Mouse (Mus musculus) stomach, embryonic 15.5 days (tissue): ENCODE measurements around the gene Spata31d1d. TPM values are rescaled to one million over a fixed set of nuclear protein-coding genes. Genes with fewer than 3 reads are reported as not detected.

Experiments used
- ATAC-seq: fragments of 200-750 bp; cut with Nextera tagmentation; 2 replicates; pipeline ENCODE4 v1.8.0; 2017; ENCODE audit warnings: low read depth, moderate number of reproducible peaks, moderate TSS enrichment; ENCODE audit not compliant: insufficient read depth, low FRiP score
- H3K27ac ChIP-seq: fragments of 300-500 bp; sonication (generic); 2 replicates; pipeline ENCODE4 v1.5.1; 2015; ENCODE audit warnings: mild to moderate bottlenecking, inconsistent platforms
- H3K27me3 ChIP-seq: fragments of 300-500 bp; sonication (generic); replicated peaks from 2 replicates; pipeline ENCODE4 v1.6.1; 2015; ENCODE audit warnings: inconsistent platforms
- H3K36me3 ChIP-seq: fragments of 300-500 bp; sonication (generic); 2 replicates; pipeline ENCODE4 v1.6.1; 2015; ENCODE audit warnings: inconsistent platforms
- H3K4me1 ChIP-seq: fragments of 300-500 bp; sonication (generic); 2 replicates; pipeline ENCODE4 v1.6.1; 2015; ENCODE audit warnings: inconsistent platforms
- H3K4me2 ChIP-seq: fragments of 300-500 bp; sonication (generic); 2 replicates; pipeline ENCODE4 v1.6.1; 2015; ENCODE audit warnings: mild to moderate bottlenecking, inconsistent platforms
- H3K4me3 ChIP-seq: fragments of 300-500 bp; sonication (generic); replicated peaks from 2 replicates; pipeline ENCODE4 v1.5.1; 2015; ENCODE audit warnings: inconsistent platforms
- H3K9ac ChIP-seq: fragments of 300-500 bp; sonication (generic); 2 replicates; pipeline ENCODE4 v1.6.1; 2015; ENCODE audit warnings: inconsistent platforms
- H3K9me3 ChIP-seq: fragments of 300-500 bp; sonication (generic); 2 replicates; pipeline ENCODE4 v1.6.1; 2016; ENCODE audit warnings: inconsistent platforms
- WGBS: fragments of 180-500 bp; shearing (Covaris S2); methylation state at CpG from one replicate; pipeline ENCODE4 v1.1.7; 2015; 5-methylcytosine and 5-hydroxymethylcytosine counted together
- polyA plus RNA-seq: library from polyadenylated mRNA; unstranded; fragments of >200 nt; fragmentation: Nextera tagmentation; extraction: Ambion mirVana; gene quantifications from 2 replicates; pipeline ENCODE4 v1.2.1, GENCODE M21; 2015

Gene Spata31d1d
- polyA plus RNA-seq, 1 experiment from 2014 or later: not detected

DNA sequence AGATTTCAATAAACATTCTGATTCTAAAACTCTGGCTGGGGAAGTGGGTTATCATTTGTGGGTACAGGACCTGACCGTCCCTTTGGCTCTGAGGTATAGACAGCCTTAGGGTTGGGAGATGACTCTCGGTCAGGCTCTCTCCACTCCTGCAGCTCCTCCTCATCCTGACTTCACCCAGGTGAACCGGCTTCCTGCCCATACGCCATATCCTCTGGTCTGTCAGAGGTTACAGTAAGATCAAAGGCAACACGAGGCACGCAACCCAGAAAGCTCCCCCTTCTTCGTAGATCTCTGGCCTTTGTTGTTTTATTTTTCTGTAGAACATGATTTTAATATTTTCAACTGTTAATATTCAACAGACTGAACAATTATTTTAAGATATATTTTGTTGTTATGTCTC lies 35.8 kb downstream of the Spata31d1d start:
- no peak overlapping the region for H3K4me2 ChIP-seq
- no peak overlapping the region for H3K27ac ChIP-seq
- H3K4me3 ChIP-seq: no peak overlapping the region
- H3K9ac ChIP-seq: no peak overlapping the region
- ATAC-seq: no peak
- 83% methylated on average over 7 of the region's 7 CpGs for WGBS
- no peaks in the 10 kb centered on the region for H3K36me3 ChIP-seq
- no peaks in the 10 kb centered on the region for H3K4me1 ChIP-seq
- no peaks in the 10 kb centered on the region for H3K9me3 ChIP-seq
- no peaks in the 10 kb centered on the region for H3K27me3 ChIP-seq

- no peak for ATAC-seq
- Histone ChIP-seq H3K36me3 (no peaks in the 10 kb centered on the region), H3K4me3 (no peak within 1 kb of the TSS), H3K9ac (no peak within 1 kb of the TSS), H3K27ac (no peak within 1 kb of the TSS), H3K9me3 (no peaks in the 10 kb centered on the region), H3K27me3 (no peaks in the 10 kb centered on the region), H3K4me1 (no peaks in the 10 kb centered on the region), H3K4me2 (no peak within 1 kb of the TSS)
- WGBS: 84% methylated on average over 3 of the region's 3 CpGs
These were observed 37.5 kb downstream of the Spata31d1d start, which contains the start of gene 4921517D22Rik for GRCm38 (mm10) chr13:59694008-59694407. TSS of gene 4921517D22Rik (minus strand) at chr13:59694108.

DNA sequence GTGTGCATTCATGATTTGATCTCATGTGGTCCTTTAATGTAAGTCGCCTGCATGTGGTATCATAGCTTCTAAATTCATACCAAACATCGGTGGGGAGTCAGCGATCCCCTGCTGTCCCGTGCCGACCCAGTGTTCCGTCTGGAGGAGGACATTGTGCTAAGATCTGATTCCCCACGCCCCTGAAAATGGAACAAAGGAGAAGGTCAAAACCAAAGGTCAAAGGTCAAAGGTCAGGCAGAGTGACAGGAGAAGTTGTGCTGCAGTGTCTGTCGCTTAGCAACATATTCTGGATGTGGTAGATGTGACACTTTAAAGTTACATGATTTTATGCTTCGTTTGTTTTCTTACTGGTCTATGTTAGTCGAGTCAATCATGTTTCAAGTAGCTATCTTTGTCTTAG lies 40.1 kb downstream of the Spata31d1d start:
- H3K27me3 ChIP-seq: no peaks in the 10 kb centered on the region
- H3K4me2 ChIP-seq: no peak overlapping the region
- H3K9me3 ChIP-seq: no peaks in the 10 kb centered on the region
- H3K4me3 ChIP-seq: no peak overlapping the region
- no peaks in the 10 kb centered on the region for H3K36me3 ChIP-seq
- no peaks in the 10 kb centered on the region for H3K4me1 ChIP-seq
- no peak for ATAC-seq
- no peak overlapping the region for H3K9ac ChIP-seq
- 69% methylated on average over 10 of the region's 10 CpGs for WGBS
- H3K27ac ChIP-seq: no peak overlapping the region

DNA sequence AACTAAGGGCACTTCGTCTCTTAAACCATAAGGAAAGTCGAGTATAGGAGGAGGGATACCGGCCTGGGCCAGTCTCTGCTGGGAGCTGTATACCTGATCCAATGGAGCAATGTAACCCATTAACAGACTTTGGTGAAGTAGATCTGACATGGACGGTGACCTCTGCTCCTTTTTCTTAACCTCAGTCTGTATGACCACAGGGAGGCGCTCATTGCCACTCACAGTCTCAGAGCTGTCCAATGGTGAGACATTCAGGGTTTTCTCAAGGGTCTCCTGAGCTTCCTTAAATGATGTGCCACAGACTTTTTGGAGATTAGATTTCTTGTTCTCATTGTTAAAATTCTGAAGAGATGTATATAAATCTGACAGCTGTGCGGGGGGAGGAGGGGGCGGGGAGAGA lies 41.0 kb downstream of the Spata31d1d start:
- H3K9ac ChIP-seq: no peak overlapping the region
- no peaks in the 10 kb centered on the region for H3K9me3 ChIP-seq
- no peak overlapping the region for H3K4me2 ChIP-seq
- no peaks in the 10 kb centered on the region for H3K36me3 ChIP-seq
- no peak overlapping the region for H3K4me3 ChIP-seq
- H3K27ac ChIP-seq: no peak overlapping the region
- H3K27me3 ChIP-seq: no peaks in the 10 kb centered on the region
- no peaks in the 10 kb centered on the region for H3K4me1 ChIP-seq
- 71% methylated on average over 7 of the region's 7 CpGs for WGBS
- no peak for ATAC-seq

GRCm38 (mm10) chr13:59689843-59690242 lies 41.7 kb downstream of the Spata31d1d start:
- no peaks in the 10 kb centered on the region for H3K36me3 ChIP-seq
- H3K27me3 ChIP-seq: no peaks in the 10 kb centered on the region
- no peak overlapping the region for H3K4me2 ChIP-seq
- H3K9ac ChIP-seq: no peak overlapping the region
- H3K4me1 ChIP-seq: no peaks in the 10 kb centered on the region
- WGBS: 85% methylated on average over 3 of the region's 3 CpGs
- H3K27ac ChIP-seq: no peak overlapping the region
- no peaks in the 10 kb centered on the region for H3K9me3 ChIP-seq
- no peak for ATAC-seq
- H3K4me3 ChIP-seq: no peak overlapping the region

DNA sequence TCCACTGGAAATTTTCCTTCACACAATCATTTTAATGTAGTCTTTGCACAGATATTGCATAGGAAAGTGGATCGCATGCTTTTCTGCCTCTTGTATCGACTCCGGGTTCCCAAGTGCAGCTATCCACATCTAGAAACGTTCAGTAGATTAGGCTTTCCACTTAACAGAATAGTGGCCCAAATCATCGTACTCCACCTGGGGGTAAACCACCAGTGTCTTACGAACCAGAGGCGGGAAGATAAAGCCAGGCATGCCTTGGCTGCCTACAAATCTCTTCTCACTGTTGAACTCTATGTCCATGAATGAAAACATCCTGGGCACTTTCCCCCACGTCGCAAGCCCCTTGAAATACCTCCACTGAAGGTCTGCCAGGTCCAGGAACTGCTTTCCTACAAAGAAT lies 42.2 kb downstream of the Spata31d1d start:
- Histone ChIP-seq H3K9me3 (no peaks in the 10 kb centered on the region), H3K9ac (no peak overlapping the region), H3K4me2 (no peak overlapping the region), H3K4me3 (no peak overlapping the region), H3K27ac (no peak overlapping the region), H3K27me3 (no peaks in the 10 kb centered on the region), H3K4me1 (no peaks in the 10 kb centered on the region), H3K36me3 (no peaks in the 10 kb centered on the region)
- no peak for ATAC-seq
- WGBS: 85% methylated on average over 9 of the region's 9 CpGs

DNA sequence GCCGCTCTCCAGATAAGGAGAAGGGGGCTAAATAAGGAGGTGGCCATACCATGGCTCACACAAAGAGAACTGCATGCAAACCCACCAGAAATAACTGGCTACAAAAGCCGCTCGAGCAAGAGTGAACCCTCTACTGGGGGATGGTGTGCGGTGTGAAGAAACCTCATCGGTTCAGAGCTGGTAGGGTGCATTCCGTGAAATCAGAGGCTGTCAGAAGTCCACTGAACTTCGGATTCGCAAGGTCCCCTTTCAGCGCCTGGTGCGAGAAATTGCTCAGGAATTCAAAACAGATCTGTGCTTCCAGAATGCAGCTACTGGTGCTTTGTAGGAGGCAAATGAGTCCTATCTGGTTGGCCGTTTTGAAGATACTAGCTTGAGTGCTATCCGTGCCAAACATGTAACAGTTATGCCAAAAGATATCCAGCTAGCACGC lies 43.2 kb downstream of the Spata31d1d start:
- H3K4me2 ChIP-seq: no peak overlapping the region
- H3K27me3 ChIP-seq: no peaks in the 10 kb centered on the region
- no peaks in the 10 kb centered on the region for H3K36me3 ChIP-seq
- no peak overlapping the region for H3K4me3 ChIP-seq
- no peak for ATAC-seq
- no peaks in the 10 kb centered on the region for H3K4me1 ChIP-seq
- 72% methylated on average over 13 of the region's 13 CpGs for WGBS
- no peak overlapping the region for H3K9ac ChIP-seq
- no peak overlapping the region for H3K27ac ChIP-seq
- H3K9me3 ChIP-seq: no peaks in the 10 kb centered on the region

DNA sequence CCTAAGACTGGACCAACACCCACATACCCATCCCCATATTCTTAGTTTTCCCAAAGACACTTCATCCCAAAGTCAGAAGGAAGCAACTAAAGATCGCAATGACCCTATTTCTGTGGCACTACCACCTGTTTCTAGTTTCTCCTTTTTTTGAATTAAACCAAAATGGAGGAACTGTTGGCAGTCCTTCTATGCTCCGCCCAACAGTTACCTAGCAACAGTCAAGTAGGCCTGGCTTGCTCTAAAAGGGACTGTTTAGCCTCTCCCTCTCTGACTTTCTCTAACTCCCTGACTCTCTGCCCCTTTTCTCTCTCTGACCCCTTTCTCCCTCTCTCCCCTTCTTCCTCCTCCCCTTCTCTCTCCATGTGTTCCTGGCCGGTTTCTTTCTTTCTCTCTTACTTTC lies 46.3 kb downstream of the Spata31d1d start:
- Histone ChIP-seq H3K4me2 (no peak overlapping the region), H3K9me3 (no peaks in the 10 kb centered on the region), H3K36me3 (no peaks in the 10 kb centered on the region), H3K4me3 (no peak overlapping the region), H3K27ac (no peak overlapping the region), H3K27me3 (0 out of 2 replicates have a peak, but pooled peaks cover 4% of the 10 kb centered on the region), H3K4me1 (no peaks in the 10 kb centered on the region), H3K9ac (no peak overlapping the region)
- WGBS: 76% methylated on average over 3 of the region's 3 CpGs
- ATAC-seq: no peak

GRCm38 (mm10) chr13:59682629-59683028 lies 48.9 kb downstream of the Spata31d1d start:
- H3K36me3 ChIP-seq: no peaks in the 10 kb centered on the region
- H3K4me1 ChIP-seq: no peaks in the 10 kb centered on the region
- ATAC-seq: no peak
- no peaks in the 10 kb centered on the region for H3K9me3 ChIP-seq
- 24% methylated on average over 7 of the region's 7 CpGs for WGBS
- no peak overlapping the region for H3K27ac ChIP-seq
- H3K9ac ChIP-seq: no peak overlapping the region
- H3K4me3 ChIP-seq: no peak overlapping the region
- H3K4me2 ChIP-seq: no peak overlapping the region
- 0 out of 2 replicates have a peak, but pooled peaks cover 4% of the 10 kb centered on the region for H3K27me3 ChIP-seq

DNA sequence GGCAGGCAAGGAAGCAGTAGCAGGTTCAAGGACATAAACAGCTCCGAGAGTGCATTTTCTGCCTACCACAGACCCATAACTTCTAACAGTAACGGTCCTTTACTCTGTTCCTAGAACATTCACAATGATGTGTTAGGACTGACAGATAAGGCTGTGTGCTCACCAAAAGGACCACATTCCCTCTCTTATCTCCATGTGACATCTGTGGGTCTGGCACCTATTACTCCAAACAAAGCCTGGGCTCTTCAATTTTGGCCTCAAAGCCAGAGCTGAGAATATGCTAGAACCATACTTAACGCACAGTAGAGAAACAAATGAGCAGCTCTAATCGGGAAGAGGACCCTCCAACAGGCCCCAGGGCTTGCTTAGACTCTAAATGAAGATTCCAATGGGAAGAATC lies 51.6 kb downstream of the Spata31d1d start:
- no peak for ATAC-seq
- Histone ChIP-seq H3K27ac (no peak overlapping the region), H3K27me3 (0 out of 2 replicates have a peak, but pooled peaks cover 4% of the 10 kb centered on the region), H3K4me3 (no peak overlapping the region), H3K4me1 (no peaks in the 10 kb centered on the region), H3K9ac (no peak overlapping the region), H3K36me3 (no peaks in the 10 kb centered on the region), H3K4me2 (no peak overlapping the region), H3K9me3 (no peaks in the 10 kb centered on the region)
- WGBS: 57% methylated on average over 4 of the region's 4 CpGs

- Histone ChIP-seq H3K9me3 (no peaks in the 10 kb centered on the region), H3K36me3 (no peaks in the 10 kb centered on the region), H3K9ac (no peak overlapping the region), H3K27ac (no peak overlapping the region), H3K4me3 (no peak overlapping the region), H3K4me2 (no peak overlapping the region), H3K27me3 (0 out of 2 replicates have a peak, but pooled peaks cover 4% of the 10 kb centered on the region), H3K4me1 (peaks cover under 1% of the 10 kb centered on the region; the same call in 1 of the 2 replicates)
- 32% methylated on average over 4 of the region's 4 CpGs for WGBS
- ATAC-seq: no peak
These were observed 52.2 kb downstream of the Spata31d1d start for GRCm38 (mm10) chr13:59679306-59679705.

DNA sequence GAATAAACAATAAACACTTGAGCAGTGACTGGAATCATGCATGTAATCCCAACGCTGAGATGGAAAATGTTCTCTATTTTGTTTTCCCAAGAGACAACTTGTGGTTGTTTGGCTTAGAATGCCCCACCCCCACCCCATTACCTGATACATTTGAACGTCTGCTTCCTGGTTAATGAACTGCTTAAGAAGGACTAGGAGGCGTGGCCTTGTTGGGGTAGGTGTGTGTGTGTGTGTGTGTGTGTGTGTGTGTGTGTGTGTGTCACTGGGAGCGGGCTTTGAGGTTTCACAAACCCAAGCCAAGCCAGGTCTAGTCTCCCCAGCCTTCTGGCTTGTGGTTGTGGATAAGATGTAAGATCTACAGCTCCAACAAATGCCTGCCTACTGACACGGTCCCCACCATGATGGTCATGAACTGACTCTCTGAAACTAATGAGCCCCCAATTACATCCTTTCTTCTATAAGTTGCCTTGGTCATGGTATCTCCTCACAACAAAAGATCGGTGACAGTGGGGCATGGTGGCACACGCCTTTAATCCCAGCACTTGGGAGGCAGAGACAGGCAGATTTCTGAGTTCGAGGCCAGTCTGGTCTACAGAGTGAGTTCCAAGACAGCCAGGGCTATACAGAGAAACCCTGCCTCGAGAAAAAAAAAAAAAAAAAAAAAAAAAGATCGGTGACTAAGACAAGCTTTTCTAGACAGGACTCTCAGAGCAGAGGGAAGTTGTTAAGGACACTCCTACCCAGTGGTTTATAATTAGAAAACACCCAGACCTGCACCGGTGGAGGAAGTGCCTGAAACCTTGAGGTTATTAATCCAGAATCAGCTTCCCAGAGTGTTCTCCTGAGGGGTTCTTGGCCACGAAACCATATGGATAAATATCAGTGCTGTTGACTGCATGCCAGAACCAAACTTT lies 55.0 kb downstream of the Spata31d1d start:
- no peak for ATAC-seq
- Histone ChIP-seq H3K27me3 (no peaks in the 10 kb centered on the region), H3K4me1 (peaks cover 4% of the 10 kb centered on the region; the same call in 1 of the 2 replicates), H3K4me2 (no peak overlapping the region), H3K4me3 (no peak overlapping the region), H3K27ac (no peak overlapping the region), H3K9ac (no peak overlapping the region), H3K36me3 (no peaks in the 10 kb centered on the region), H3K9me3 (no peaks in the 10 kb centered on the region)
- WGBS: 69% methylated on average over 12 of the region's 12 CpGs
